Mouse (Mus musculus) heart, adult 2 months (tissue): ENCODE results near the gene Aldh2. TPM values are rescaled to one million over a fixed set of nuclear protein-coding genes. Genes with fewer than 3 reads are reported as not detected.
"Not testable (repeated sequence)": the region's sequence is repeated elsewhere in the genome, so short reads cannot be mapped to it uniquely, and the experiment has no call there.

Source experiments
- DNase-seq, 2 experiments: peaks; one replicate each; pipeline ENCODE4 v3.0.0; 2021
- H3K27ac ChIP-seq: fragments of 200-600 bp; 2 replicates; pipeline ENCODE4 v1.8.1; 2022
- H3K27me3 ChIP-seq: fragments of 200-500 bp; 2 replicates; pipeline ENCODE4 v1.6.1; 2012; ENCODE audit warnings: mild to moderate bottlenecking, low read length, inconsistent platforms, mixed read lengths; ENCODE audit not compliant: control insufficient read depth, insufficient read depth
- H3K36me3 ChIP-seq: fragments of 200-500 bp; 2 replicates; pipeline ENCODE4 v1.6.1; 2012; ENCODE audit warnings: low read length, inconsistent platforms; ENCODE audit not compliant: control insufficient read depth, insufficient read depth
- H3K4me1 ChIP-seq: fragments of 200-500 bp; 2 replicates; pipeline ENCODE4 v1.6.1; 2011; ENCODE audit warnings: low read length; ENCODE audit not compliant: control insufficient read depth, insufficient read depth
- H3K4me3 ChIP-seq: fragments of 200-600 bp; 2 replicates; pipeline ENCODE4 v1.8.1; 2022
- H3K79me2 ChIP-seq: fragments of 200-500 bp; replicated peaks from 2 replicates; pipeline ENCODE4 v1.6.1; 2012; ENCODE audit warnings: mild to moderate bottlenecking, inconsistent platforms, low read length, moderate library complexity, mixed read lengths; ENCODE audit not compliant: control insufficient read depth, insufficient read depth
- H3K9ac ChIP-seq: fragments of 200-500 bp; 2 replicates; pipeline ENCODE4 v1.6.1; 2012; ENCODE audit warnings: low read depth, mild to moderate bottlenecking, control low read depth, inconsistent platforms, low read length, mixed read lengths
- CTCF ChIP-seq: fragments of 200-600 bp; IDR thresholded peaks from 2 replicates; pipeline ENCODE4 v1.8.1; 2022; ENCODE audit warnings: antibody characterized with exemption, mild to moderate bottlenecking, moderate library complexity
- EP300 ChIP-seq: fragments of 200-500 bp; IDR thresholded peaks from 2 replicates; pipeline ENCODE4 v1.6.1; 2011; ENCODE audit warnings: low read depth, low read length, control low read depth; ENCODE audit not compliant: insufficient read depth
- POLR2A ChIP-seq: fragments of 200-500 bp; IDR thresholded peaks from 2 replicates; pipeline ENCODE4 v1.6.1; 2011; ENCODE audit warnings: mild to moderate bottlenecking, low read depth, low read length, control low read depth; ENCODE audit not compliant: insufficient read depth
- WGBS: fragments of 180-500 bp; shearing (Covaris S2); methylation state at CpG from one replicate; pipeline ENCODE4 v1.1.7; 2018; 5-methylcytosine and 5-hydroxymethylcytosine counted together
- intact Hi-C: fragments of 180-260 bp; cut with DNase I; formaldehyde crosslinking; loops from one replicate; pipeline ENCODE4 v1.15.1; 2025
- polyA plus RNA-seq: library from polyadenylated mRNA; depleted of rRNA; stranded (reverse); fragments of >200 nt; gene quantifications from 2 replicates; pipeline ENCODE4 v1.2.3, GENCODE M21; 2012
- total RNA-seq, 2 experiments: library from RNA; stranded (reverse); gene quantifications; 2 replicates each; pipeline ENCODE4 v1.2.3; 2021

The Aldh2 gene
- total and polyA plus RNA-seq, 3 experiments: 339 to 433 (median 371) TPM

DNA sequence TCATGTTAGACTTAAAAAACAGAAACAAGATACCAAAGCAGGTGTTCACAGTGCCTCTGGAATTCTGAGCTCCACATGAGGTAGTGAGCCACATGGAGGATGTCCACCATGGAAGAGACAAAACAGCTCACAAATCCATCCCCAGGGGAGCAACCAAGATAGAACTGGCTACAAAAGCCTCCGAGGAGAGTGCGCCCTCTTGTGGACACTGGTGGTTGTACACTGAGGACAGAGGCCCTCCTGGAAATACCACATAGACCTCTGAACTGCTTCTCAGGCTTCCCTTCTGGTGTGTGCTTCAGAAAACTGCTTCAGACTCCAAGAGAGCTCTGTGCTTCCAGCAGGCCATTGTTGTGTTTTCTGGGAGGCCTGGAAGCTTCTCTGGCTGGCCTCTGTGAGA lies 12.5 kb upstream of the Aldh2 start:
- Histone ChIP-seq H3K27ac (no peak overlapping the region), H3K4me3 (no peak overlapping the region), H3K27me3 (no peaks in the 10 kb centered on the region), H3K36me3 (no peaks in the 10 kb centered on the region), H3K4me1 (peaks cover 5% of the 10 kb centered on the region), H3K9ac (no peak overlapping the region), H3K79me2 (no peaks in the 10 kb centered on the region)
- TF ChIP-seq CTCF (peak; percentile 96), POLR2A (no peak)
- intact Hi-C loops: no loop called here
- WGBS: 0% methylated on average over 2 of the region's 2 CpGs
- peak; percentile 73 to 86 for DNase-seq

DNA sequence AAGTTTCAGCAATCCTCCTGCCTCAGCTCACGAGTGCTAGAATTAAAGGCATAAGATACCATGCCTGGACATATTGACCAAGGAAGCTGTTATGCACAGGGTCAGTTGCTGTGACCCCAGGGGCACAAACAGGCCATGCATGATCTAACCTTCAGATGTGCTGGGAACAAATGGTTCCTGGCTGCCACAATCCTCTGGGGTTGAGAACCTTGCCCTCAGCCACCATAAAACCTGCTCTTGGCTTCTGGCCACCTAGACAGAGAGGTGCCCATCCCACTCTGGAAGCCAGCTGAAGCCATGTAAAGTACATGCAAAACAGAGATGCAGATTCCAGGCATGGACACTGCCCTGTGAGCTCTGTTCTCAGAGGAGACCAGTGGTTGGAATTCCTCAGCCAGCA lies 10.2 kb upstream of the Aldh2 start:
- WGBS: 83% methylated on average over 1 of the region's 1 CpGs
- H3K27ac ChIP-seq, H3K9ac ChIP-seq: not testable (repeated sequence)

GRCm38 (mm10) chr5:121601547-121602299 lies 8.1 kb upstream of the Aldh2 start:
- Histone ChIP-seq H3K4me1 (peaks cover 10% of the 10 kb centered on the region), H3K79me2 (no peaks in the 10 kb centered on the region), H3K27me3 (no peaks in the 10 kb centered on the region), H3K36me3 (no peaks in the 10 kb centered on the region), H3K4me3 (0 out of 2 replicates have a peak overlapping the region, but pooled peaks have one; percentile 12), H3K27ac (peak overlapping the region; percentile 62), H3K9ac (peak overlapping the region; percentile 36)
- 40% methylated on average over 9 of the region's 9 CpGs for WGBS
- intact Hi-C loops: loop anchor here (1.0 to 2.0 kb wide), 3 partner anchors 17 to 55 kb away; no protein-coding TSS in a partner anchor
- DNase-seq: peak; percentile 91 to 94
- TF ChIP-seq EP300 (peak; percentile 99), POLR2A (peak; percentile 58), CTCF (peak; percentile 95)

More for the DNA sequence above, 10.2 kb upstream of the Aldh2 start:
- H3K4me3 ChIP-seq, intact Hi-C loops, H3K79me2 ChIP-seq, H3K4me1 ChIP-seq, H3K36me3 ChIP-seq, H3K27me3 ChIP-seq, DNase-seq: not testable (repeated sequence)

GRCm38 (mm10) chr5:121598871-121599610 lies 5.4 kb upstream of the Aldh2 start:
- H3K9ac ChIP-seq: no peak overlapping the region
- H3K27me3 ChIP-seq: no peaks in the 10 kb centered on the region
- no peak overlapping the region for H3K27ac ChIP-seq
- H3K4me1 ChIP-seq: peaks cover 18% of the 10 kb centered on the region
- TF ChIP-seq EP300 (no peak), POLR2A (no peak), CTCF (no peak)
- H3K36me3 ChIP-seq: no peaks in the 10 kb centered on the region
- H3K79me2 ChIP-seq: no peaks in the 10 kb centered on the region
- 74% methylated on average over 13 of the region's 13 CpGs for whole genome bisulfite sequencing
- DNase-seq: peak in 1 of 2 experiments; percentile 48
- intact Hi-C loops: no loop called here
- H3K4me3 ChIP-seq: no peak overlapping the region

DNA sequence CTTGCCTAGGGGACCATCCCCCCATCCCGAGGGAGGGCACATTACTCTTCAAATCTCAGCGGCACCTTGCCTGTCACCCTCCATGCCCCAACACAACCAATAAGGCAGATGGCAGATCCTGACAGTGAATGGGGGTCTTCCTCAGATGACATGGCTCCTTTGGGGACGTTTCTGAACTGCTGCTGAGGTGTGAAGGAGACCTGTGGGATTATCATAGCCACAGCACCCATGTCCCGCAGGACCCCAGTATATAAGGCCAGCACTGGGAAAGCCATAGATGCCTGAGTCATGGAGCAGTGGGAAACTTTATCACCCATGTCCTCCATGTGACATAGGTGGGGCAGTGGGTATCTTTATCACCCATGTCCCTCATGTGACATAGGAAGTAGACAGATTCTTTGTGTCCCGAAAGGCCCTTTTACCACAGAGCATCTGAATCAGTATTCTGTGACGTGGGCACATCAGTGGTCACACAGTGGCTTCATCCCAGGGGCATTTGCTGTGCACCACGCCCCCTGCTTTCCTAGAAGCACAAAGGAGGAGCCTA lies 4.4 kb upstream of the Aldh2 start:
- no peak for TF ChIP-seq EP300
- TF ChIP-seq POLR2A: no peak
- TF ChIP-seq CTCF: no peak
- Histone ChIP-seq H3K9ac (no peak overlapping the region), H3K36me3 (no peaks in the 10 kb centered on the region), H3K79me2 (no peaks in the 10 kb centered on the region; the same call in 1 of the 2 replicates), H3K27me3 (no peaks in the 10 kb centered on the region), H3K4me1 (peaks cover 20% of the 10 kb centered on the region), H3K4me3 (no peak overlapping the region), H3K27ac (no peak overlapping the region)
- 81% methylated on average over 7 of the region's 7 CpGs for WGBS
- no peak for DNase-seq
- intact Hi-C loops: no loop called here

DNA sequence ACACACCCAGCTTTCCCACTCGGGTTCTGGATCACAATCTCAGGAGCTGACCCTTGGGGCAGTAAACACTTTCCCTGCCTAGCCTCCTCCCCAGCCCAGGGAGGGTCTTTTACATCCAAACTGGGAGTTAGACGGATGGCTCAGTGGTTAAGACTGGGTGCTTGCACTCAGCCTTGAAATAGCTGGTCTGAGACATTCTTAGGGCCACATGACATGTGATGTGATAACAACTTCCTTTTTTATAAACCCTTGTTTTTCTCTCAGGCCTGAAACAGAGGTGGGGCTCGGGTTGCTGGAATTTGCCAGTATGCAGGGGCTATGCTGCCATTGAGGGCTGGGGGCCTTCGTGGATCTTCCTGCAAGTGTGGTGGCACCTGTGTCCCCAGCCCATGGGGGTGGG lies 3.7 kb upstream of the Aldh2 start:
- H3K4me1 ChIP-seq: peaks cover 23% of the 10 kb centered on the region
- DNase-seq: no peak
- H3K27me3 ChIP-seq: no peaks in the 10 kb centered on the region
- H3K79me2 ChIP-seq: no peaks in the 10 kb centered on the region; the same call in 1 of the 2 replicates
- no peak overlapping the region for H3K4me3 ChIP-seq
- WGBS: 60% methylated on average over 4 of the region's 4 CpGs
- no peak overlapping the region for H3K27ac ChIP-seq
- H3K9ac ChIP-seq: no peak overlapping the region
- no peak for TF ChIP-seq EP300
- no peak for TF ChIP-seq POLR2A
- TF ChIP-seq CTCF: no peak
- intact Hi-C loops: no loop called here
- no peaks in the 10 kb centered on the region for H3K36me3 ChIP-seq
